ENCODE assay signal across 8 mouse cellular contexts in the genomic region with DNA sequence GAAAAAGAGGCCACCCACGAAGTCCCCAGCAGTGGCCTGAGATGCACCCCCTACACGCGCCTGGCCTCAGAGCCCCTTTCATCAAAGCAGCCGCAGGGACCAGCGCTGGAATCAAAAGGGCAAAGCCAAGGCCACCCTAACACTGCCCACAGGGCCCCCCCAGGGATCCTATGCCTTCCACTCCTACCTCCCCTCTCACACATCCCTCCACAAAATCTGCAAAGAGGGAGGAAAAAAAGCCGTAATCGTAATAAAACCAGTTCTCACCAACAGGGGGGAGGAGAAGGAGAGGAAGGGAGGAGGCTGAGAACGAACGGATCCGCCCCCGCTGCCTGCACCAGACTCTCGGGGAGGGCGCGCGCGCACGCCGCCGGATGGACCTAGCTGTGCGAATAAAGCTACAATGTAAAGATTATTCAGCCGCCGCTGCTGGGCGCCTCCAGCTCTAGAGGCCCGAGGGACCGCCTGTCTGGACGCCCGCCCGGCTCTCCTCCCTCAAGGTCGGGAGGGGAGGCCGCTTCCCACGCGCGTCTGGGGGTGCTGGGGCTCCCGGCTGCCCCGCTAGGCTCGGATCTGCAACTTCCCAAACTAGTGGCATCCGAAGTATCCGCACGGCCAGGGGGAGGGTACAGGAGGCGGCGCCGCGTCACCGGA. TPM values are rescaled to one million over a fixed set of nuclear protein-coding genes. Genes with fewer than 3 reads are reported as not detected.
DNase-seq lines count a peak whose midpoint lies in the region; ATAC-seq and TF ChIP-seq lines count a peak whose summit lies in the region.

No protein-coding gene starts in this region.

- H3K4me3 ChIP-seq in embryonic facial prominence, embryonic 10.5 days = peak overlapping the region; percentile 95
- peak overlapping the region; percentile 71 for H3K4me3 ChIP-seq in heart, adult 2 months
- peak overlapping the region; percentile 94 for H3K4me3 ChIP-seq in kidney, adult 2 months (ENCODE audit: insufficient read depth, low read depth, low read length)
- peak overlapping the region; percentile 94 for H3K4me3 ChIP-seq in limb, embryonic 13.5 days
- H3K4me3 ChIP-seq in midbrain, embryonic 14.5 days (replicated peaks; ENCODE audit: low read depth, low read length) = peak overlapping the region; percentile 75

- peaks cover 6% of the 10 kb centered on the region; the same call in 1 of the 2 replicates for H3K36me3 ChIP-seq in embryonic facial prominence, embryonic 10.5 days (replicated peaks)
- H3K36me3 ChIP-seq in heart, adult 2 months (ENCODE audit: control insufficient read depth, insufficient read depth, low read length) = no peaks in the 10 kb centered on the region; the same call in 1 of the 2 replicates
- H3K36me3 ChIP-seq in kidney, adult 2 months (ENCODE audit: control insufficient read depth, insufficient read depth, low read length) = no peaks in the 10 kb centered on the region
- no peaks in the 10 kb centered on the region for H3K36me3 ChIP-seq in limb, embryonic 13.5 days
- no peaks in the 10 kb centered on the region for H3K36me3 ChIP-seq in midbrain, embryonic 14.5 days (ENCODE audit: control insufficient read depth, insufficient read depth, low read length)

- peak overlapping the region; percentile 94 for H3K27ac ChIP-seq in embryonic facial prominence, embryonic 10.5 days (replicated peaks)
- peak overlapping the region; percentile 90 for H3K27ac ChIP-seq in heart, adult 2 months
- peak overlapping the region; percentile 90 for H3K27ac ChIP-seq in kidney, adult 2 months (ENCODE audit: insufficient read depth, low read depth, low read length)
- peak overlapping the region; percentile 98 for H3K27ac ChIP-seq in limb, embryonic 13.5 days
- peak overlapping the region; percentile 90 for H3K27ac ChIP-seq in midbrain, embryonic 14.5 days (replicated peaks; ENCODE audit: low read depth, low read length)

- under 1% methylated on average over 44 of the region's 44 CpGs for WGBS in embryonic facial prominence, embryonic 10.5 days
- WGBS in heart, adult 2 months = under 1% methylated on average over 44 of the region's 44 CpGs
- 1% methylated on average over 44 of the region's 44 CpGs for WGBS in kidney, adult 2 months
- under 1% methylated on average over 44 of the region's 44 CpGs for WGBS in limb, embryonic 13.5 days
- WGBS in midbrain, embryonic 14.5 days = under 1% methylated on average over 43 of the region's 44 CpGs

- H3K27me3 ChIP-seq in embryonic facial prominence, embryonic 10.5 days (replicated peaks; ENCODE audit: low read depth, poor library complexity, severe bottlenecking) = peaks cover 10% of the 10 kb centered on the region
- no peaks in the 10 kb centered on the region for H3K27me3 ChIP-seq in heart, adult 2 months (ENCODE audit: control insufficient read depth, insufficient read depth, low read length)
- no peaks in the 10 kb centered on the region for H3K27me3 ChIP-seq in kidney, adult 2 months (replicated peaks; ENCODE audit: control insufficient read depth, insufficient read depth, low read length)
- no peaks in the 10 kb centered on the region for H3K27me3 ChIP-seq in limb, embryonic 13.5 days
- H3K27me3 ChIP-seq in midbrain, embryonic 14.5 days (ENCODE audit: control insufficient read depth, insufficient read depth, low read length) = peaks cover 4% of the 10 kb centered on the region; the same call in 1 of the 2 replicates

- H3K4me1 ChIP-seq in embryonic facial prominence, embryonic 10.5 days = peaks cover 69% of the 10 kb centered on the region
- H3K4me1 ChIP-seq in heart, adult 2 months (ENCODE audit: control insufficient read depth, insufficient read depth, low read length) = peaks cover 22% of the 10 kb centered on the region
- H3K4me1 ChIP-seq in kidney, adult 2 months (ENCODE audit: control insufficient read depth, insufficient read depth, low read length) = peaks cover 41% of the 10 kb centered on the region
- peaks cover 60% of the 10 kb centered on the region for H3K4me1 ChIP-seq in limb, embryonic 13.5 days
- peaks cover 50% of the 10 kb centered on the region for H3K4me1 ChIP-seq in midbrain, embryonic 14.5 days (ENCODE audit: control insufficient read depth, insufficient read depth, low read length)

- peak overlapping the region; percentile 91 for H3K4me2 ChIP-seq in limb, embryonic 13.5 days (replicated peaks)
- H3K4me2 ChIP-seq in midbrain, embryonic 14.5 days (ENCODE audit: low read length) = peak overlapping the region; percentile 94

- DNase-seq in layer of hippocampus, adult 11-12 months (ENCODE audit: low spot score) = peak; percentile 86
- no peak for DNase-seq in layer of hippocampus, adult 9-10 months (ENCODE audit: low spot score)
- DNase-seq in embryonic facial prominence, embryonic 10.5 days (ENCODE audit: low spot score) = peak; percentile 87
- DNase-seq in heart, adult 2 months = peak; percentile 82 to 85
- DNase-seq in kidney, adult 2 months = peak; percentile 83
- DNase-seq in midbrain, embryonic 14.5 days = peak; percentile 90
- peak; percentile 82 to 84 for DNase-seq in spleen, postnatal 36 days (ENCODE audit: low spot score in 2 of 2)

- peaks cover 5% of the 10 kb centered on the region for H3K79me2 ChIP-seq in heart, adult 2 months (replicated peaks; ENCODE audit: control insufficient read depth, insufficient read depth, low read length)

- TF ChIP-seq EP300 in heart, adult 2 months (IDR thresholded peaks at IDR 0.05; ENCODE audit: insufficient read depth, low read depth, low read length) = 0 out of 2 replicates have a peak, but pooled peaks have one; percentile 26

- no peaks in the 10 kb centered on the region for H3K9me3 ChIP-seq in embryonic facial prominence, embryonic 10.5 days
- no peaks in the 10 kb centered on the region for H3K9me3 ChIP-seq in limb, embryonic 13.5 days
- H3K9me3 ChIP-seq in midbrain, embryonic 14.5 days (ENCODE audit: control insufficient read depth, low read length) = no peaks in the 10 kb centered on the region

- intact Hi-C loops in heart, adult 2 months (cut with DNase I) = loop anchor here (1.0 to 5.0 kb wide), 4 partner anchors 13 to 90 kb away; no protein-coding TSS in a partner anchor

- ATAC-seq in limb, embryonic 13.5 days (ENCODE audit: low FRiP score, low read depth) = peak; percentile 30
- peak; percentile 38 for ATAC-seq in midbrain, embryonic 14.5 days (ENCODE audit: low FRiP score, low TSS enrichment)

- TF ChIP-seq CTCF in heart, adult 2 months (IDR thresholded peaks at IDR 0.05) = peak; percentile 49
- 0 out of 2 replicates have a peak, but pooled peaks have one; percentile 28 for TF ChIP-seq CTCF in kidney, adult 2 months (conservative IDR thresholded peaks at IDR 0.05; ENCODE audit: insufficient read depth, insufficient read length, low read depth, low read length)

- H3K9ac ChIP-seq in heart, adult 2 months (ENCODE audit: low read depth, low read length) = peak overlapping the region; percentile 89
- peak overlapping the region; percentile 95 for H3K9ac ChIP-seq in limb, embryonic 13.5 days
- peak overlapping the region; percentile 84 for H3K9ac ChIP-seq in midbrain, embryonic 14.5 days (replicated peaks; ENCODE audit: low read length)

- TF ChIP-seq POLR2A in heart, adult 2 months (IDR thresholded peaks at IDR 0.05; ENCODE audit: insufficient read depth, low read depth, low read length) = no peak; the same call in 1 of the 2 replicates
- TF ChIP-seq POLR2A in kidney, adult 2 months (IDR thresholded peaks at IDR 0.05; ENCODE audit: low read depth, low read length) = no peak

RNA-seq across cellular contexts. Expression of a gene that starts 1.4 kb away (rescaled TPM):
- 19.2 and 19.8 TPM in 2 replicates for polyA plus RNA-seq in embryonic facial prominence, embryonic 10.5 days (2016; fragmentation: Nextera tagmentation; extraction: Ambion mirVana)
- 10 to 100 TPM; 73.5 to 77.5 TPM for total RNA-seq in heart, adult 2 months (2021)
- 27.9 and 39.1 TPM in 2 replicates for polyA plus RNA-seq in heart, adult 2 months (2012; rRNA removed)
- 32.0 and 38.8 TPM in 2 replicates for polyA plus RNA-seq in kidney, adult 2 months (2012; rRNA removed)
- 33.9 and 34.9 TPM in 2 replicates for polyA plus RNA-seq in limb, embryonic 13.5 days (2015; fragmentation: Nextera tagmentation; extraction: Ambion mirVana)
- 23.7 and 24.0 TPM in 2 replicates for polyA plus RNA-seq in midbrain, embryonic 14.5 days (2014; fragmentation: Nextera tagmentation; extraction: Ambion mirVana)
